Mouse (Mus musculus) heart, postnatal 10 days (tissue): ENCODE data around the gene Kif15. TPM values are rescaled to one million over a fixed set of nuclear protein-coding genes. Genes with fewer than 3 reads are reported as not detected.
A peak's percentile ranks its signal among the peaks of the same experiment; 100 is the strongest.

ENCODE experiments used
- DNase-seq, 2 experiments: peaks; one replicate each; pipeline ENCODE4 v3.0.0; 2021
- intact Hi-C: fragments of 180-260 bp; cut with DNase I; formaldehyde crosslinking; loops from one replicate; pipeline ENCODE4 v1.15.1; 2025
- total RNA-seq, 2 experiments: library from RNA; stranded (reverse); gene quantifications; 2 replicates each; pipeline ENCODE4 v1.2.3; 2021

Gene Kif15
- 10 to 100 TPM in 1 of 2 experiments, 1 to 10 TPM in 1; 7.0 to 11.2 TPM for total RNA-seq

DNA sequence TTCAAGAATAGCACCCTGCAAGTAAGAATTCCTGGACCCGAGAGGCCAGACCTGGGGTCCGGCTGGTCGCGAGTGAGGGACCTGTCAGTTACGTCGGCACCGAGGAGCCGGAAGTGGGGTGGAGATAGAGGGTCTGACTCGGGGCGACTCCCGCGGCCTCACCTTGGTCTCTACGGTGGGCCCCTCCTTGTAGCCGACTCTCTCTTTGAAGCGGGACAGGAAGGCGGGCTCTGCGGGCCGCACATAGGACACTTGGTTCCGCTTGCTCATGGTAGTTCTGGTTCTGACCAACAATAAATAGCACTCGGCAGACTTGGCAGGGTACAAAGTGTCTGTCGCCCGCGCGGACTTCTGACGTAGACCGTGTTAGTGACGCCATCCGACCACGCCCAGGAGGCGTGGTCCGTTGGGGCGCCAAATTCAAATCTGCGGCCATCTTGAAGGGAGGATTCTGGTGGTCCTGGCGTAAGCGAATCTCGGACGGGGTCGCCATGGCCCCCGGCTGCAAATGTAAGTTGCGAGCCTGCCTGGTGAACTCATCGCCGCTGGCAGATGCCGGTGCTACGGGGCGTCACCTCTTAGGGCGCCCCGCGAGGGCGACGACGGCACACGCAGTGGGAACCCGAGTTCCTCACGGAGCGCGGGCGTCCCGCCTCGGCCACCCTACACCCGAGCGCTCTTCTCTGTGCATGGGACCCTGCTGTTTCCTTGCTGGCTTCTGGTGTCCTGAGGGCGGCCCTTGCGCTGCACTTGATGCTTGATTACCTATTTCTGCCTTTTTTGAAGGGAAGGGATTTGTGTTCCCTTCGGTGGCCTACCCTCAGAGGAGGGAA, at the start of gene Kif15, which contains the start of gene 1110059G10Rik:
Kif15 (plus strand) TSS at position 404 of the 833 bp plus-strand sequence.
1110059G10Rik (minus strand) TSS at position 358 of the 833 bp plus-strand sequence.
- intact Hi-C loops, result loop anchor here (2.0 kb wide), 2 partner anchors 28 to 146 kb away; partner anchors contain the start of genes Tcaim and Zfp105
- peak; percentile 93 to 97 for DNase-seq

DNA sequence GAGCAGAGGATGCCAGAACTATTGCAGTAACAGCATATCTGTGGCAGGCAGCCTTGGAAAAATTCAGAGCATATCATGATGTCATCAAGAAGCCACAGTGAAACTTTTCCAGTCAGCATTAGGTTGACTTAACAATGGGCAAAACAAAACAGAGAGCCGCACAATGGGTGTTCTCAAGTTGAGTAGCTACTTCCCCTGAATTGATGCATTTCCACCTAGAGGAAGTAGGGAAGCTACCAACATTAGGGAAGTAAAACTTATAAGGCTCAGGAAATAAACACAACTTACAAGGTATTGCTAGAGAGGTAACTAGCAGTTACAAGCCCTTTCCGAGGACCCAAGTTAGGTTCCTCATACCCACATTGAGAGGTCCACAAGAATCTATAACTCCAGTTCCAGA, 49.8 kb upstream of the Kif15 start:
- intact Hi-C loops, result no loop called here
- DNase-seq, result no peak

DNA sequence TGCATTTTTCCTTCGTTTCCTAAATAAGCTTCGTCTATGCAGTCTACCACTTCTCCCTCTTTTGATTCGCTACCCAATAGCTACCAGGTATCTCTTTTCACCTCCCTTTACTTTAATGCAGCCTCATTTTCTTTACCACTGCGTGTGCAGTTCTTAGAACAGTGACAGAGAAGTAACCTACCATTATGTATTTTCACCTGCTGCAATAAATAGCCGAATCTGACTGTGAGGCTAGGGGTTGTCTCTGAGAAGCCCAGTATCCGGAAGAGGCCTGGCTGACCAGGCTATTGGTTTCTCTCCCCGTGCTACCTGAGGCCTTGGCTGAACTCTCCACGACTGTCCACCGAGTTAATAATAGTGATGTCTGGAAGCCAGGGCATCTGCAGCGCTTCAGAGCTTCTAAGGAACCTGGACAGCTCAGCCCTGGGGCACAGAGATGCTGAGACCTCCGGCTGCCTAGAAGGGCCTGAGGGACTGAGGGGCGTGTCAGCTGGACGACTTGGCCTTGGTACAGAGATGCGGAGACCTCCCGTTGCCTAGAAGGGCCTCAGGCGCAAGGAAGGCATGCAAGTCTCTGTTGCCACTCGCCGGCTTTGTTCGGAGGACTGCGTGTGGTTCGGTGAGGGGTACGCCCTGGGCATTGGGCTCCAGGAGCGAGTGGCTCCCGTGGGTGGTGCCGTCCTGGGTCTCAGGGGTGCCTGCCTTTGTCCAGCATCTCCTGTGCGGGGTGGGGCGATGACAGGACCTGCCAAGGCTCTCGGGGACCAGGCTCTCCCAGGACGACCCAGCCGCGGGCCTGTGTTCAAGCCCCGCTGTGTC, 47.9 kb upstream of the Kif15 start:
- DNase-seq, result peak; percentile 65 to 76
- intact Hi-C loops, result no loop called here

DNA sequence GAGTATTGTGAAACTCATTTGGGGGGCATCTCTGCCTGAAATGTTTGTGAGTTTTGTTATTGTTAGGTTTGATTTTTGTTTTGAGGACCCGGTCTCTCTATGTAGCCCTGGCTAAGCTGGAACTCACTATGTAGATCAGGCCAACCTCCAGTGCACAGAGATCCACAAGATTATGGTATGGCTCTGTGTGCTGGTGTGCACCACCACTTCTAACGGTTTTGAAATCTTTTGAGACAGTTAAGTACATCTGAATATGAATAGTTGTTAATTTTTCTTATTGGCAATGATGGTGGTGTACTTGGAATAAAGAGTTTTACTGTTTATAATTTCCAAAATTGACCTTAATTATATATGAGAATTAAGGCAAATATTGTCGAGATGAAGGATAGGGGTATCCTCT, 28.4 kb upstream of the Kif15 start:
- no peak for DNase-seq
- intact Hi-C loops, result loop anchor here (2.0 to 5.0 kb wide), 2 partner anchors 28 to 55 kb away; partner anchors contain the start of genes 1110059G10Rik, Kif15 and Zfp445

DNA sequence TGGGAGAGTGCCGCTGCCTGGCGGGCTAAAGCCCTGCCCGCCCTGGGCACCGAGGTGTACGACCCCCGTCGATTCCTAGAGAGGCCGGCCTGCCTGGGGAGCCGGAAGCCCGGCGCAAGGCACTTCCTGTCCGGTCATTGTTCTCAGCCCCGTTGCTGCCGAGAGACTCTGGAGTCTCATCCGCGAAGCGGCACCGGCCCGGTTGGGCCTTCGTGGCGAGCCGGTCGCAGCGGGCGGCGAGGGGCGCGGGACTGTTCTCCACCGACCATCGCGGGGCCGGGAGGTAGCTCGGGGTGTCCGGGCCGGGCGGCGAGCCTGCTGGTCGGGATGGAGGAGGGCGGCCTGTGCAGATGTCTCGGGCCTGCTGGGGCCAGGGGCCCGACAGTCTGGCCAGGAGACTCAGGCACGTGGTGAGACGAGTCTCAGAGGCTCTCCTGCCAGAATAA, 27.9 kb upstream of the Kif15 start, which contains the start of gene Zfp105:
Zfp105 (plus strand) TSS at position 137 of the 446 bp plus-strand sequence.
- intact Hi-C loops, result loop anchor here (2.0 to 5.0 kb wide), 2 partner anchors 28 to 56 kb away; partner anchors contain the start of genes 1110059G10Rik, Kif15 and Zfp445

DNA sequence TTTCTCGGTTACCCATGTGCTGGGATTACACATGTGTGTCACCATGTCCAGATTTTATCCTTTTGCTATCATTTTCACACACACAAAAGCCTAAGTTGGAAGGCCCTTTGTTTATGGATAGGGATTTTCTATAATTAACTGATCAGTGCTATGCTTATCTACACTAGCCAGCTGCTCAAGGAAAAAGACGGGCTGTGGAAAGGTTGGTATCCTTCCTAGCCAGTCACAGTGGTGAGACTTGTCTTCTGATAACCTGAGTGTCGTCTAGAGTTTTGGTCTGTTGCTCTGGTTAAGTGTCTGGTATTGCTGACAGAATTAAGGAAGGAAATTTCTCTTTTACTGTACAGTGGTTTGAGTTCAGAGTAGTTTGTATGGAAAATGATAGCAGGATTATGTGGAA, 21.9 kb upstream of the Kif15 start:
- intact Hi-C loops, result no loop called here
- no peak for DNase-seq

More for the DNA sequence above, 27.9 kb upstream of the Kif15 start, which contains the start of gene Zfp105:
- DNase-seq, result peak; percentile 75 to 79

DNA sequence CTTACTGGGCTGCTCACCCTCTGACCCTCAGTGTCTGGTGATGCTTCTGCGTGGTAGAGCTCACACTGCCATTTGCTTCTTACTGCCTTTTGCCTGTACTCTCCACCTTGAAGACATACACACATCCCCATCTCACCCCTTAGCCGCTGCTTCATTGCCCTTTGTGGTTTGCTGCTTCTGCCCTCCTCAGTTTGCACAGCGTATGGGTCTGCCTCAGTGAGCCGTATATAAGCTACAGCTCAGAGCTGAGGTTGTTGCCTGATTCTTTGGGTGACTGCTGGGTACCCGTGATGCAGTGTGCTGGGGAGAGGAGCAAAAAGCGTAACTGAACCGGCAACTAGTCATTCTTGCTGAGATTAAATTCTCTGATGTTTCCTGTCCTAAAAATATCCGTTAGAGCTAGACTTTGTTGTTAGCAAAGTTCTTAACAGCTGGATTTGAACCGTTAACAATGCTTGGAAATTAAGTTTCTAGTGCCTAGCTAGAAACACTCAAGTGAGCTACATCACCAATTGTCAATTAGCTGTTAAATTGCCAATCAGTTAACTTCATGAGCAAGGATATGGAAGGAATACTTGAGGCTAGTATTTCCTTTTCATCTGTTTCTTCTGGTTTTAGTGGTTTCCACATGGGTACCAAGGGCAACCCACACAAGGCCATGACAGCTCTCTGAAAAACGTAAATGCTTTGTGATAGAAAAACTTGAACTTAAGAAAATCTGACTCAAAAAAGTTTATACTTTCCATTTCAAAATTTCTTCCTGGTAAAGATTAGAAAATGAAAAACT, 47.8 kb downstream of the Kif15 start:
- intact Hi-C loops, result no loop called here
- no peak for DNase-seq

DNA sequence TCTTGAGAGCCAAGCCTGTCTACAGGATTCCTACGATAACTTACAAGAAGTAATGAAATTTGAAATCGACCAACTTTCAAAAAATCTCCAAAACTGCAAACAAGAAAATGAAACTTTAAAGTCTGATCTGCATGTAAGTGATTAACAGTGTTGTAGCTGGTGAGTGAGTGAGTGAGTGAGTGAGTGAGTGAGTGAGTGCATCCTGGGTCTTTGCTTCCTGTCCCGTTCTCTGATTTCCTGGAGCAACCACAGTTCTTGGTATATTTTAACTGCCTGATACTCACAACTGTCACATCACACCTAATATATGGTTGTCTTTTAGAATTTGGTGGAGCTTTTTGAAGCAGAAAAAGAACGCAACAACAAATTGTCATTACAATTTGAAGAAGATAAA, 48.3 kb downstream of the Kif15 start:
- intact Hi-C loops, result no loop called here
- DNase-seq, result no peak

DNA sequence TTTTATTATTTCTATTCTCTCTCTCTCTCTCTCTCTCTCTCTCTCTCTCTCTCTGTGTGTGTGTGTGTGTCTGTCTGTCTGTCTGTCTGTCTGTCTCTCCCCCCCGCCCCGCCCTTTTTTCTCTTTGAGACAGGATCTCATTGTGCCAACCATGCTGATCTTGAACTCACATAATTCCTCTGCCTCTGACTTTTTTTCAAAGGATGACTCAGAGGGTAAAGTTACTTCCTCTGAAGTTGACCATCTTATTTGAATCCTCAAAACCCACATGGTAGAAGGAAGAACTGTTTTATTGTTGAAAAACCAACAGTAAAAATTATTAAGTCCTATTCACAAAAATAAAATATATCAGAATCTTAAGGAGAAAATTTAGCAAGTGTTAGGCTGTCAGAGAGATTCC, 53.9 kb downstream of the Kif15 start:
- no peak for DNase-seq
- intact Hi-C loops, result no loop called here

DNA sequence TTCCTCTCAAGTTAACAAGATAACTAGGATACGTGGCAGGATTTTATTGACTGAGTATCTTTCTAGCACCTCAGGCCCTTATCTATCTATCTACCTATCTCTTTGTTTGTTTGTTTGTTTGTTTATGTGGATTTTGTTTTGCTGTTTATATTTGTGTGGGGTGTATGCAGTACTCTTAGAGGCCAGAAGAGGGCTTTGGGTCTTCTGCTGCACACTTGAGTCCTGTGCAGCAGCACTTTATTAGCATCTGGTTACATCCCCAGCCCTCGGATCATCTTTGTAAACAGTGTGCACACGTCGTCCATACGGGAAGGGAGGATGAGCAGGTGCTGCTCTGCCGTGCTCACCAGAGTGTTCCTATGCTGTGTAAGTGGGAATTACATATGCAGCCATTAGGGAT, 55.2 kb downstream of the Kif15 start:
- intact Hi-C loops, result no loop called here
- DNase-seq, result no peak

DNA sequence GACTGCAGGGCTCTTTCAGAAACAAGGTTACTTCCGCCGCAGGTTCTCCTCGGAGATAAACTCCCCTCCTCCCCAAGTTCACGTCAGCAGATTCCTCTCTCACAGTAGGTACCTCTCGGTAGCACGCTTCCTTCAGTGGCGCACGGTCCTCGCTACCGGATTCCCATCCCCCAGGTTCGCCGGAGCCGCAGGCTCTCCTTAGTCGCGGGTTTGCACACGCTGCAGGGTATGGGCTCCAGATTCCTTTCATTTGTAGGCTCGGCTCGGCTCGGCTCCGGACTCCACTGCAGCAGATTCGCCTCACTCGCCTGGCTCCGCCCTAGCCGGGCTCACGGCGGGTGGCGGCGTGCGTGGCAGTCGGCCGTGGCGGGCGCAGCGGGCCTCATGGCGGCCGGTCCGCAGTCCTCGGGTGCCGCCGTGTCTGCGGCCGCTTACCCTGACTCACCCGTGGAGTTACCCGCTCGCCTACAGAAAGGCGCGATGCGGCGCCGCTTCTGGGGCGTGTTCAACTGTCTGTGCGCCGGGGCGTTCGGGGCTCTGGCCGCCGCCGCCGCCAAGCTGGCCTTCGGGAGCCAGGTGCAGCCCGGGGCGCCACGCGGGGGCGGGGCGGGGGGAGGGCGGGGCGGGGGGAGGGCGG, 70.3 kb downstream of the Kif15 start, which contains the start of gene Tmem42:
Tmem42 (plus strand) TSS at position 332 of the 637 bp plus-strand sequence.
- DNase-seq, result peak; percentile 89 to 91
- intact Hi-C loops, result loop anchor here (5.0 kb wide), 1 partner anchor 91 kb away; the partner anchor contains the start of genes Exosc7 and Zdhhc3

DNA sequence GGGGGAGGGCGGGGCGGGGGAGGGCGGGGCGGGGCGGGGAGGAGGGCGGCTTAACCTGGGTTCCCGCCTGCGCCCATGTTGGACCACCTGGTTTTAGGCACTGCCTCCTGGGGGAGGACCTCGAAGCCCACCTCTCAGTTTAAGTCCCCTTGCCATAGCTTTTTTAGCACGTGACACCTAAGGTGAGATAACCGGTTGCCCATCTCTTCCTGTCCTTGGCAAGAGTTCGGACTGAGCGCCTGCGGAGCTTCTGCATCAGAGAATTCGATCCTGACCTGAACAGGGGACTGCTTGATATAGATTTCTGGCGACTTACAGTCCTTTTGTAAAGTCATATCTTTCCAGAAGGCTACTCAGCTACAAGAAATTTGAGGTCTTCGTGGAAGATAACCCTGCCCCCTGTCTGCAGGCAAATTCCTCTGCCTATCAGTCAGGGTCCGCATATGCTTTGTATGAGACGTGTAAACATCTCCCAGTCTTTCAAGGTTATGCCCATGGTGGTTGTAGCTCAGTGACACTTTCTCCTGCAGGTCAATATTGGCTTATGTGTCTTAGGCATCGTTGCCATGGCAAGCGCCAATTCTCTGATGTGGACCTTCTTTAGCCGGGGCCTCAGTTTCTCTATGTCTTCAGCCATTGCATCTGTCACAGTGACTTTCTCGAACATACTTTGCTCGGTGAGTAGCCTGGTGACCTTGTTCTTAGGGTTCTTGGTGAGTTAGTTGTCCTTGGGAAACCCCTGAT, 71.0 kb downstream of the Kif15 start:
- intact Hi-C loops, result loop anchor here (5.0 kb wide), 1 partner anchor 90 kb away; the partner anchor contains the start of genes Exosc7 and Zdhhc3
- DNase-seq, result no peak

DNA sequence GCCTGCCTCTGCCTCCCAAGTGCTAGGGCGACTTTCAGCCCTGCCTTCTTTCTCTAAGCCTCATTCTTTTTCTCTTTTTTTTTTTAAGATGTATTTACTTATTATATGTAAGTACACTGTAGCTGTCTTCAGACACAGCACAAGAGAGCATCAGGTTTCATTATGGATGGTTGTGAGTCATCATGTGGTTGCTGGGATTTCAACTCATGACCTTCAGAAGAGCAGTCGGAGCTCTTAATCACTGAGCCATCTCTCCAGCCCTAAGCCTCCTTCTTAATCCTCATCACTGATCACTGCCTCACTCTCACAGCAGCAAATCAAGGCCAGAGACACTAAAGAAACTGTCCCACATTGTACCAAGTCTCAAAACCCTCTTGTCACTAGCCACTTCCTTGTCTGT, 73.4 kb downstream of the Kif15 start:
- DNase-seq, result no peak
- intact Hi-C loops, result loop anchor here (5.0 kb wide), 1 partner anchor 88 kb away; the partner anchor contains the start of genes Exosc7 and Zdhhc3

DNA sequence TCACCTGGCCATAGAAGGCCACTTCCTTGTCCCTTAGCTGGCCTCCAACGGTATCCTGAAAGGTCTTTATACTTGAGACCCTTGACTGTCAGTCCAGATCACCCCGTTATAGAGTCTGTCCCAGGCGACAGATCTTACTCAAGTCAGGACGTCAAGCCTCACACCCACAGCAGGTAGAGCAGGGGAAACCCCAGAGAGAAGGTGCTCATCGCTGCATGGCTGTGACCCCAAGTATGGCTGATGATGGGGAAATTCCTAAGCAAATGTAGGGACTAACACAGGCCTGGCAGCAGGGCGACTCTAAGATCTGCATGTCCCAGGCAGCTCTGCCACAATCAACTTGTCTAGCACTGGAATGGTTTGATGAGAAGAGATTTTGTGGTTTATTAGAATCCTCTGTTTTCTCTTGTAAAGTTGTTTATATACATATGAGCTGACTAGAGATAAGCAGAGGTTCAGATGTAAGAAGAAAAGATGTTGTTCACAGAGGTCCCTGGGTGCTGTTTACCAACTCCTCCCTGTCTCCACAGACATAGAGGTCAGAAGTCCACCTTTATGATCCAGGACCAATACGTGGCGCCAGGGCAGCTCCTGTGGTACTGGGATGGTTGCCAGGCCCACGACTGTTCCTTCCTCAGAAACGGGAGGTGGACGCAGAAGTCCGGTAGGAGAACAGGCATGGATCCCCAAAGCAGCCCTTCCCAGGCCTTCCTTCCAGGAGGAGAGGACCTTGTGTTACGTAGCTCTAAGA, 80.8 kb downstream of the Kif15 start:
- no peak for DNase-seq
- intact Hi-C loops, result no loop called here

DNA sequence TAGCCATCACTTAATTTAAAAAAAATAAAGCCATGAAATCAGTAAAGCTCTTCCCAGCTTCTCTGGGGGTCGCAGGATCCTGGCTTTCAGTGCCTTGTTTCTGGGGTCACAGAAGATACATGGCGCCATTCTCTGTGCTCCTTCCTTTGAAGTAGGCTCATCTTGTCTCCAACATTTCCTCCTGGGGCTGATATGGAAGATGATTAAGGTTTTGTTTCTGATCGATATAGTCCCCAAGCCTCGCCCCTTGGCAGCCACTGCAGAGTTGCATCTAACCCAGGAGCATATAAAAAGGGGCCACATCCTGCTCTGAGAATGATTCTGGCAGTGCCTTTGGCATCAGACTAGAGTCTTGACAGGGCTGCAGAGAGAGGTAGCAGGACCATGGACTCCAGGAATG, 83.6 kb downstream of the Kif15 start, which contains the start of gene Tgm4:
Tgm4 (plus strand) TSS at position 301 of the 400 bp plus-strand sequence.
- intact Hi-C loops, result no loop called here
- DNase-seq, result no peak

DNA sequence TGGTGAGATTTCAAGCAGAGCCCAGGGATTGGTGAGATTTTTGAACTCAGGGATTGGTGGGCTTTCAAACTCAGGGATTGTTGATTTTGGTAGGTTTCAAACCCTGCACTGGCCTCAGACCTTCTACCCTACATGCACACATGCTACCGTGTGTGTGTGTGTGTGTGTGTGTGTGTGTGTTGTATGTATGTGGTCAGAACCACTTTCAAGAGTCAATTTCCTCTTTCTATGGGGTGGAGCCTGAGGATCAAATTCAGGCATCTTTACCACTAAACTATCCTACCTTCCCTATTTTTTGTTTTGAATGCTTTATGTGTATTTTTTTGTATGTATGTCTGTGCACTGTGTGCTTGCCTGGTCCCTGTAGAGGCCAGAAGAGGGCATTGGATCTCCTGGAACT, 96.8 kb downstream of the Kif15 start:
- DNase-seq, result no peak
- intact Hi-C loops, result no loop called here

DNA sequence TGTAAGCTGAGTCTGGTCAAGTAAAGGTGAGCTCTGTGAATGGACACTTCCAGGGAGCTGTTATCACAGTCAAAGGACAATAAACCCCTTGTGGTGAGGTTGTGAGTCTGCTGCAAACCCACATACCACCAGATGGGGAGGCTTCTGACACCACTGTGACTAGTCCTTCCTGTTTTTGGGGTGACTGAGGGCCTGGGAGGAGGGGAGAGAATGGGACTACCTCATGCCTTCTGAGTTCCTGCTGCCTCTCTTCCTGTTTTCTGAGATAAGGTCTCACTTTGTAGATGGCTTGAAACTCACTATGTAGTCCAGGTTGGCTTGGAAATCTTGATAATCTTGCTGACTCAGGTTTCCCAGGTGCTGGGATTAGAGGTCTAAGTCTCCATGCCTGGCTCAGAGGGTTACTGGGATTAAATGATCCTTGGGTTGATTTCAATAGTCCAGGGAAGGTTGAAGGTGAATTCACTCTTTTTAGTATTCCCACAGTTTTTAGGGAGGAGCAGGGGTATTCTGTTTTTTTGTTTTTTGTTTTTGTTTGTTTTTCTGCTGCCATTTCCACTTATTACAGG, 108.0 kb downstream of the Kif15 start:
- intact Hi-C loops, result no loop called here
- DNase-seq, result no peak

DNA sequence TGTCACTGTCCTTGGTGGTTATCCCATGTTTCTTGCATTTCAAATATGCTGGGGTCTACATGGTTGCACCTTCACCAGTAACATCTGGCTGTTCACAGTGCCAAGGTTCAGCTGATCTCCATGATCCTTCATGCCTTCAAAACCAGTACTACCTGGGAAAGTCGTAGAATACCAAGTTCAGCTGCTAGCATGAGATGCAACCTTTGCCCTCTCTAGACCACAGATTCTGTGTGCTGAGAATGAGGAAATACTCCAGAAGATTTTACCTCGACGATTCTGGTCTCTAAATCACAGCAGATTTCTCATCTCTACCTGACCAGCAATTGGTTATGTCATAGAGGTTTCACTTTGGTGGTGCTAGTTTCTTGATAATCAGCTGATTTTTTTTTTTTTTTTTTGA, 109.3 kb downstream of the Kif15 start:
- DNase-seq, result no peak
- intact Hi-C loops, result no loop called here
